Mouse (Mus musculus) liver, embryonic 12.5 days (tissue): ENCODE measurements around the gene Nrsn2. TPM values are rescaled to one million over a fixed set of nuclear protein-coding genes. Genes with fewer than 3 reads are reported as not detected.
"Not testable (repeated sequence)": the region's sequence is repeated elsewhere in the genome, so short reads cannot be mapped to it uniquely, and the experiment has no call there.

ENCODE experiments used
- ATAC-seq: fragments of 200-750 bp; cut with Nextera tagmentation; 2 replicates; pipeline ENCODE4 v1.8.0; 2017; ENCODE audit warnings: moderate number of reproducible peaks, mild to moderate bottlenecking, moderate library complexity
- H3K27ac ChIP-seq: fragments of 300-500 bp; sonication (generic); 2 replicates; pipeline ENCODE4 v1.5.1; 2016; ENCODE audit warnings: mild to moderate bottlenecking
- H3K27me3 ChIP-seq: fragments of 300-500 bp; sonication (generic); replicated peaks from 2 replicates; pipeline ENCODE4 v1.6.1; 2016; ENCODE audit warnings: mild to moderate bottlenecking, moderate library complexity
- H3K36me3 ChIP-seq: fragments of 300-500 bp; sonication (generic); 2 replicates; pipeline ENCODE4 v1.6.1; 2016; ENCODE audit warnings: mild to moderate bottlenecking, moderate library complexity
- H3K4me1 ChIP-seq: fragments of 300-500 bp; sonication (generic); 2 replicates; pipeline ENCODE4 v1.6.1; 2016
- H3K4me2 ChIP-seq: fragments of 300-500 bp; sonication (generic); 2 replicates; pipeline ENCODE4 v1.6.1; 2016; ENCODE audit warnings: mild to moderate bottlenecking, moderate library complexity
- H3K4me3 ChIP-seq: fragments of 300-500 bp; sonication (generic); 2 replicates; pipeline ENCODE4 v1.5.1; 2016; ENCODE audit warnings: mild to moderate bottlenecking, moderate library complexity
- H3K9ac ChIP-seq: fragments of 300-500 bp; sonication (generic); 2 replicates; pipeline ENCODE4 v1.6.1; 2016; ENCODE audit warnings: mild to moderate bottlenecking, moderate library complexity
- H3K9me3 ChIP-seq: fragments of 300-500 bp; sonication (generic); replicated peaks from 2 replicates; pipeline ENCODE4 v1.6.1; 2016; ENCODE audit warnings: mild to moderate bottlenecking, moderate library complexity
- WGBS: fragments of 180-500 bp; shearing (Covaris S2); methylation state at CpG from one replicate; pipeline ENCODE4 v1.1.7; 2016; ENCODE audit not compliant: insufficient replicate concordance; 5-methylcytosine and 5-hydroxymethylcytosine counted together
- polyA plus RNA-seq: library from polyadenylated mRNA; unstranded; fragments of >200 nt; fragmentation: Nextera tagmentation; extraction: Ambion mirVana; gene quantifications from 2 replicates; pipeline ENCODE4 v1.2.1, GENCODE M21; 2016

Nrsn2 gene
- polyA plus RNA-seq, 1 experiment from 2014 or later = 0.08 TPM

GRCm38 (mm10) chr2:152373547-152373946 lies 2.9 kb downstream of the Nrsn2 start:
- H3K4me3 ChIP-seq = no peak overlapping the region
- no peak overlapping the region for H3K4me2 ChIP-seq
- no peaks in the 10 kb centered on the region for H3K9me3 ChIP-seq
- peaks cover 74% of the 10 kb centered on the region for H3K27me3 ChIP-seq
- 0 out of 2 replicates have a peak, but pooled peaks cover 10% of the 10 kb centered on the region for H3K4me1 ChIP-seq
- WGBS = 61% methylated on average over 9 of the region's 9 CpGs
- H3K9ac ChIP-seq = no peak overlapping the region
- peak; percentile 21; the same call in 1 of the 2 replicates for ATAC-seq
- H3K27ac ChIP-seq = no peak overlapping the region
- H3K36me3 ChIP-seq = no peaks in the 10 kb centered on the region

- ATAC-seq = no peak
- Histone ChIP-seq H3K27me3 (peaks cover 66% of the 10 kb centered on the region), H3K4me2 (no peak overlapping the region), H3K36me3 (no peaks in the 10 kb centered on the region), H3K9me3 (no peaks in the 10 kb centered on the region), H3K4me1 (0 out of 2 replicates have a peak, but pooled peaks cover 11% of the 10 kb centered on the region), H3K9ac (no peak overlapping the region), H3K4me3 (no peak overlapping the region), H3K27ac (no peak overlapping the region)
- WGBS = 44% methylated on average over 4 of the region's 4 CpGs
Observed at GRCm38 (mm10) chr2:152372661-152373060, 3.8 kb downstream of the Nrsn2 start.

GRCm38 (mm10) chr2:152372104-152372503 lies 4.3 kb downstream of the Nrsn2 start:
- WGBS = 68% methylated on average over 7 of the region's 7 CpGs
- no peaks in the 10 kb centered on the region for H3K36me3 ChIP-seq
- ATAC-seq = no peak

GRCm38 (mm10) chr2:152368532-152369140 lies 7.8 kb downstream of the Nrsn2 start:
- Histone ChIP-seq H3K4me3 (no peak overlapping the region), H3K9ac (no peak overlapping the region), H3K9me3 (no peaks in the 10 kb centered on the region), H3K27ac (no peak overlapping the region), H3K36me3 (no peaks in the 10 kb centered on the region), H3K4me1 (peaks cover 9% of the 10 kb centered on the region), H3K4me2 (no peak overlapping the region), H3K27me3 (peaks cover 31% of the 10 kb centered on the region)
- no peak for ATAC-seq
- 20% methylated on average over 14 of the region's 14 CpGs for WGBS

More at GRCm38 (mm10) chr2:152372104-152372503, 4.3 kb downstream of the Nrsn2 start:
- H3K9ac ChIP-seq = no peak overlapping the region
- H3K4me1 ChIP-seq = 0 out of 2 replicates have a peak, but pooled peaks cover 11% of the 10 kb centered on the region
- no peak overlapping the region for H3K27ac ChIP-seq
- no peak overlapping the region for H3K4me2 ChIP-seq
- H3K4me3 ChIP-seq = no peak overlapping the region
- H3K27me3 ChIP-seq = peaks cover 65% of the 10 kb centered on the region
- H3K9me3 ChIP-seq = no peaks in the 10 kb centered on the region

DNA sequence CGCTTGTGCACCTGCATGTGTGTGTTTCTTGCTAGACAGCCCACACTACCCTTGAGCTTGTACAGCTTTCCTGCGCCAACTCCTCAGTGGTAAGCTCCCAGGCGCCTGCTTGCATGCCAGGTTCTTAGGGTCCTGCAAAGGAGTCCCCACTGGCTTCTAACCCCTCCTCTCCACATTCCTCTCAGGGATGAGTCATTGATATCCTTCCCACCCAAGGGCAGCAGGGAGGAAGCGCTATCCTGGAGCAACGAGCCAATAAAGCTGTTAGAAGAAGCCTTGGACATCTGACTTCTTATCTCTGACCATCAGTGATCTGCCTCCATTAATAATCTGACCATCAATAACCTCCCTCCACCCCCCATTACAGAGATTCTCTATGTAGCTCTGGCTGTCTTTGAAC lies 8.5 kb downstream of the Nrsn2 start:
- no peak overlapping the region for H3K27ac ChIP-seq
- H3K4me3 ChIP-seq = no peak overlapping the region
- no peak for ATAC-seq
- H3K36me3 ChIP-seq = no peaks in the 10 kb centered on the region
- H3K9ac ChIP-seq = no peak overlapping the region
- 58% methylated on average over 5 of the region's 5 CpGs for WGBS
- peaks cover 10% of the 10 kb centered on the region for H3K4me1 ChIP-seq
- H3K9me3 ChIP-seq = no peaks in the 10 kb centered on the region
- no peak overlapping the region for H3K4me2 ChIP-seq
- H3K27me3 ChIP-seq = peaks cover 31% of the 10 kb centered on the region

DNA sequence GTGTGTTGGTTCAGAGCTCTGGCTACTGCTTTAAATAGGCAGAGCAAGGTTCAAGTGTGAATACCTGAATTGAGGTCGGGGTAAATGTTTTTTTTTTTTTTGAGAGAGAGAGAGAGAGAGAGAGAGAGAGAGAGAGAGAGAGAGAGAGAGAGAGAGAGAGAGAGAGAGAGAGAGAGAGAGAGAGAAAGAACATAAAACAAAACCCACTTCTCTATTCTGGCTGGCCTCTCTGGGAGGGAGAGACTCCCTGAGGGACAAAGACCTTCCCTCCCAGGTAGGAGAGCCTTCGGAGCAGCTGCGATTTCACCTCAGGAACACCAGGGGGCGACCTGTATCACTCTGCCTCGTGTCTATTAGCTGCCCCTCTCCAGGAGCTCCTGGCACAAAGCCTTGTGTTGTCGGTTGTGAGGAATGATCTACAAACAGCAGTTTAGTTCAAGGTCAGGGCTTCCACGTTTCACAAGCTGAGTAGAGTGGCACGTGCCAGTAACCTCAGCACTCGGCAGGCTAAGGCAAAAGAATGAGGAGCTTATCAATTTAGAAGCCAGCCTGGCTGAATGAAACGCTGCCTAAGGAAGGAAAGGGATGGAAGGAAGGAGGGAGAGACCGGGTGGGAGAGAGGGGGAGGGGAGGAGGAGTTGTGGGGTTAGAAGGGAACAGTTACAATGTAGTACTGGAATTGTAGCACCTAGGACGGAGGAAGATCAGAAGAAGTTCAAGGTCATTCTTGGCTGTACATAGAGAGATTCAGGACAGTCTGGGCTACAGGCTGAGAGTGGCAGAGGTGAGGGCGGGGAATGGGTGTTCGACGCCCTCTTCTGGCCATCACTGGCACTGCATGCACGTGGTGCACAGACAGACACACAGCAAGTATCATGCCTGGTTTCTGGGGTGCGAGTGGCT lies 12.9 kb downstream of the Nrsn2 start:
- H3K4me3 ChIP-seq = peak overlapping the region; percentile 11; the same call in 1 of the 2 replicates
- peak overlapping the region; percentile 61 for H3K4me2 ChIP-seq
- peak overlapping the region; percentile 46; the same call in 1 of the 2 replicates for H3K9ac ChIP-seq
- no peaks in the 10 kb centered on the region for H3K36me3 ChIP-seq
- H3K9me3 ChIP-seq = 0 out of 2 replicates have a peak, but pooled peaks cover 4% of the 10 kb centered on the region
- WGBS = 6% methylated on average over 17 of the region's 17 CpGs
- H3K4me1 ChIP-seq = peaks cover 13% of the 10 kb centered on the region
- peak overlapping the region; percentile 60 for H3K27ac ChIP-seq
- ATAC-seq = peak; percentile 78
- H3K27me3 ChIP-seq = peaks cover 5% of the 10 kb centered on the region; the same call in 1 of the 2 replicates

DNA sequence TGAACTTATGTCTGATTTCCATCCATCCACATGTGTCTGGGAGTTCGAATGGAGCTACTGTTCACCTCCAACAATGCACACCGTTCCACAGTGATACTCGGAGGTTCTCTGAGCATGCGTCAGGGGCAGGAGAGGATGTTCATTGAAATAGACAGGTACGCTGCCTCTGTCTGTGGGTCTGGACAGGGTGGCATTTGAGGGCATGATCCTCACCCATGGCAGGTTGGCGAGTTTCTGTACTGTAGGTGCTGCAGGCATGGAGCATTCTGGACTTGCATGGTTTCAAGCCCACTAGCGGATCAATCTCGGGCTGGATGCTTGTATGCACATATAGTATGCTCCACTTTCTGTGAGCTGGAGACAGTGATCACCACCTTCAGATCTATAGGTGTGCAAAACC lies 15.2 kb downstream of the Nrsn2 start:
- ATAC-seq = no peak
- H3K4me1 ChIP-seq = peaks cover 12% of the 10 kb centered on the region
- WGBS = 70% methylated on average over 8 of the region's 8 CpGs

DNA sequence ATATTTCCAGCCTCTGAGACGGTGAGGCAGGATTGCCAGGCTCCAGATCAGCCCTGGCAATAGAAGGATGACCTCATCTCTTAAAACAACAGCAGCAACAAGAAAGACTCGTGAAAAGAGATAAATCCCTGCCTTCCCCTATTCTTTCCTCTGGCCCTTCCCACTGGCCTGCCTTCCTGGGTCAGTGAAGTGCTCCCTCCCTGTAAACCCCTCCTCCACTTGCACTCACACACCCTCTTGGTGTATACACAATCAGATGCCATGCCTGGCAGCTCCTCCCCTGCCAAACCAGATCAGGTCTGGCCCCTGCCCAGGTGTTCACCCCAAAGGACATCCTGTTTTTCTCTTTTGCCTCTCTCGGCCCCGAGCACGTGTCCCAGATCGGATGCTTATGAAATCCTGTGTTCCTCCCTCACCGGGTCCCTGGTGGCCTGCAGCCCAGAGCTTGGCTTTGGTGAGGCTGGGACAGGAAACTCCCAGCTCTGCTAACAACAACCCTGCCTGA lies 16.1 kb downstream of the Nrsn2 start:
- ATAC-seq = no peak
- Histone ChIP-seq H3K27me3 (no peaks in the 10 kb centered on the region), H3K36me3 (no peaks in the 10 kb centered on the region), H3K4me2 (no peak overlapping the region), H3K27ac (no peak overlapping the region), H3K4me1 (peaks cover 12% of the 10 kb centered on the region), H3K9me3 (0 out of 2 replicates have a peak, but pooled peaks cover 4% of the 10 kb centered on the region), H3K4me3 (no peak overlapping the region), H3K9ac (no peak overlapping the region)
- 30% methylated on average over 7 of the region's 7 CpGs for WGBS

More for the DNA sequence above, 15.2 kb downstream of the Nrsn2 start:
- no peak overlapping the region for H3K4me3 ChIP-seq
- H3K27ac ChIP-seq = no peak overlapping the region
- H3K9ac ChIP-seq = no peak overlapping the region
- H3K36me3 ChIP-seq = no peaks in the 10 kb centered on the region
- 0 out of 2 replicates have a peak, but pooled peaks cover 4% of the 10 kb centered on the region for H3K9me3 ChIP-seq
- H3K27me3 ChIP-seq = no peaks in the 10 kb centered on the region
- H3K4me2 ChIP-seq = no peak overlapping the region

- Histone ChIP-seq H3K4me3 (no peak overlapping the region), H3K9me3 (0 out of 2 replicates have a peak, but pooled peaks cover 4% of the 10 kb centered on the region), H3K9ac (no peak overlapping the region), H3K27me3 (no peaks in the 10 kb centered on the region), H3K27ac (no peak overlapping the region), H3K4me1 (peaks cover 12% of the 10 kb centered on the region), H3K36me3 (no peaks in the 10 kb centered on the region), H3K4me2 (no peak overlapping the region)
- ATAC-seq = peak; percentile 14; the same call in 1 of the 2 replicates
- WGBS = 48% methylated on average over 5 of the region's 5 CpGs
Observed at GRCm38 (mm10) chr2:152359616-152360015, 16.8 kb downstream of the Nrsn2 start.

DNA sequence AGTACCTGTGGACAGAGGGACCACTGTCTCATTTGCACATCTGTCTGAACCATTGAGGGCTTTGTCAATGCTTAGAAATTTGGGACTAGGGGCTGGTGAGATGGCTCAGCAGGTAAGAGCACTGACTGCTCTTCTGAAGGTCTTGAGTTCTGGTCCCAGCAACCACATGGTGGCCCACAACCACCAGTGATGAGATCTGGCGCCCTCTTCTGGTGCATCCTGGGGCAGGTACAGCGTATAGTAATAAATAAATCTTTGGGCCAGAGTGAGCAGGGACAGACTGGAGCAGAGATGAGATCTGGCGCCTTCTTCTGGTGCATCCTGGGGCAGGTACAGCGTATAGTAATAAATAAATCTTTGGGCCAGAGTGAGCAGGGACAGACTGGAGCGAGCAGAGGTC lies 17.5 kb downstream of the Nrsn2 start:
- not testable (repeated sequence) for H3K27me3 ChIP-seq, H3K4me3 ChIP-seq, H3K27ac ChIP-seq, H3K9ac ChIP-seq, H3K9me3 ChIP-seq, ATAC-seq, H3K36me3 ChIP-seq, H3K4me2 ChIP-seq
- WGBS = 67% methylated on average over 5 of the region's 5 CpGs
- peaks cover 12% of the 10 kb centered on the region for H3K4me1 ChIP-seq

- 80% methylated on average over 3 of the region's 3 CpGs for WGBS
- no peak overlapping the region for H3K4me3 ChIP-seq
Observed at GRCm38 (mm10) chr2:152357254-152357653, 19.2 kb downstream of the Nrsn2 start.

More at GRCm38 (mm10) chr2:152357254-152357653, 19.2 kb downstream of the Nrsn2 start:
- Histone ChIP-seq H3K36me3 (no peaks in the 10 kb centered on the region), H3K9ac (no peak overlapping the region), H3K4me1 (peaks cover 5% of the 10 kb centered on the region), H3K27me3 (no peaks in the 10 kb centered on the region), H3K9me3 (0 out of 2 replicates have a peak, but pooled peaks cover 4% of the 10 kb centered on the region), H3K4me2 (no peak overlapping the region), H3K27ac (no peak overlapping the region)
- ATAC-seq = no peak
